ENCODE assay signal across 20 mouse cellular contexts in the genomic region with DNA sequence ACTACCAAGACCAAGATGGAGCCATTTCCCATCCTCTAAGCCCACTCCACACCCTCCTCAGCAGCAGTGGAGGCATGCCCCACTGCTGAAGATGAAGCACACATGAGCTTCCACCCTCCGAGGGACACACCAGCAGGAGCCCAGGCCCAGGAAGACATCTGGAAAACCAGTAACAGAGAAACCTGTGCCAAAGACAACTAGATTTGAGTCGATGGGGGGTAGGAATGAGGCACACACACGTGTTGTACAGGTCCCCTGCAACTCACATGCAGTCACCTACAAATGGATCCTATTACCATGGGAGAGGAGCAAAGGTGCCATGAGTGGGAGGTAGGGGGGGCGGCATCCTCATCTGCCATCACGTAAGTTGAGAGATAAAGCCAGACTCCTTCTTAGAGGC. TPM values are rescaled to one million over a fixed set of nuclear protein-coding genes. Genes with fewer than 3 reads are reported as not detected.
A peak's percentile ranks its signal among the peaks of the same experiment; 100 is the strongest.
DNase-seq lines count a peak whose midpoint lies in the region; ATAC-seq and TF ChIP-seq lines count a peak whose summit lies in the region.
"Had no signal": no experiment of that assay in that cellular context is flagged by ENCODE, and none has a peak within 500 bp of the region (broad histone marks: within the 10 kb centered on the region; RNA-seq: fewer than 3 reads in every experiment).

No protein-coding gene starts in this region.

- 26% methylated on average over 5 of the region's 5 CpGs for WGBS in heart, adult 2 months
- 61% methylated on average over 5 of the region's 5 CpGs for WGBS in kidney, embryonic 16.5 days
- WGBS in embryonic facial prominence, embryonic 10.5 days, result 74% methylated on average over 5 of the region's 5 CpGs
- WGBS in forebrain, embryonic 15.5 days, result 59% methylated on average over 5 of the region's 5 CpGs

- in situ Hi-C loops in CH12.LX (cut with MboI; ENCODE audit: low pct_ligation_motif_present, low pct_unique_long_range_greater_than_20kb, low sequenced_read_pairs), result no loop called here

- no peak for TF ChIP-seq RAD21 in CH12.LX (IDR thresholded peaks at IDR 0.05; ENCODE audit: low read depth, low read length)

- H3K4me1 ChIP-seq in heart, adult 2 months (ENCODE audit: control insufficient read depth, insufficient read depth, low read length), result peaks cover 67% of the 10 kb centered on the region
- H3K4me1 ChIP-seq in kidney, embryonic 16.5 days (ENCODE audit: insufficient read depth, low read length), result peaks cover 60% of the 10 kb centered on the region
- H3K4me1 ChIP-seq in CH12.LX (ENCODE audit: control insufficient read depth in 1 of 2, insufficient read depth in 2 of 2), result peaks cover 29 to 71% of the 10 kb centered on the region in 2 experiments
- H3K4me1 ChIP-seq in embryonic facial prominence, embryonic 10.5 days, result peaks cover 65% of the 10 kb centered on the region
- H3K4me1 ChIP-seq in forebrain, embryonic 15.5 days, result peaks cover 53% of the 10 kb centered on the region

- peak overlapping the region; percentile 97 for H3K27ac ChIP-seq in heart, adult 2 months
- H3K27ac ChIP-seq in kidney, embryonic 16.5 days (ENCODE audit: low read length), result peak overlapping the region; percentile 29; the same call in 1 of the 2 replicates
- peak overlapping the region; percentile 100 for H3K27ac ChIP-seq in CH12.LX (ENCODE audit: insufficient read depth, low read depth)
- 0 out of 2 replicates have a peak overlapping the region, but pooled peaks have one; percentile 19 for H3K27ac ChIP-seq in embryonic facial prominence, embryonic 10.5 days (replicated peaks)
- H3K27ac ChIP-seq in forebrain, embryonic 15.5 days (replicated peaks), result no peak overlapping the region
- H3K27ac ChIP-seq: forebrain, embryonic 13.5 days had no signal

- no peak for TF ChIP-seq POLR2A in heart, adult 2 months (IDR thresholded peaks at IDR 0.05; ENCODE audit: insufficient read depth, low read depth, low read length)
- TF ChIP-seq POLR2A in CH12.LX (IDR thresholded peaks at IDR 0.05; ENCODE audit: low read depth, low read length), result no peak

- no peaks in the 10 kb centered on the region for H3K9me3 ChIP-seq in kidney, embryonic 16.5 days (ENCODE audit: low read length)
- no peaks in the 10 kb centered on the region for H3K9me3 ChIP-seq in CH12.LX (replicated peaks; ENCODE audit: low read length)
- H3K9me3 ChIP-seq in embryonic facial prominence, embryonic 10.5 days, result no peaks in the 10 kb centered on the region
- no peaks in the 10 kb centered on the region for H3K9me3 ChIP-seq in forebrain, embryonic 15.5 days
- H3K9me3 ChIP-seq: forebrain, embryonic 13.5 days; hindbrain, embryonic 12.5 days; limb, embryonic 12.5 days; neural tube, embryonic 13.5 days had no signal

- H3K36me3 ChIP-seq in heart, adult 2 months (ENCODE audit: control insufficient read depth, insufficient read depth, low read length), result peaks cover 42% of the 10 kb centered on the region
- H3K36me3 ChIP-seq in kidney, embryonic 16.5 days (ENCODE audit: insufficient read depth, low read length), result no peaks in the 10 kb centered on the region
- no peaks in the 10 kb centered on the region for H3K36me3 ChIP-seq in CH12.LX (replicated peaks in 1 of 2; ENCODE audit: control insufficient read depth in 1 of 2, insufficient read depth in 1 of 2, low read length in 1 of 2)
- no peaks in the 10 kb centered on the region for H3K36me3 ChIP-seq in embryonic facial prominence, embryonic 10.5 days (replicated peaks)
- H3K36me3 ChIP-seq in forebrain, embryonic 15.5 days, result no peaks in the 10 kb centered on the region
- H3K36me3 ChIP-seq: hindbrain, embryonic 12.5 days; limb, embryonic 12.5 days; neural tube, embryonic 13.5 days had no signal

- 0 out of 2 replicates have a peak, but pooled peaks have one; percentile 57 for TF ChIP-seq EP300 in heart, adult 2 months (IDR thresholded peaks at IDR 0.05; ENCODE audit: insufficient read depth, low read depth, low read length)
- no peak for TF ChIP-seq EP300 in CH12.LX (IDR thresholded peaks at IDR 0.05; ENCODE audit: low read length)

- TF ChIP-seq CTCF in heart, adult 2 months (IDR thresholded peaks at IDR 0.05), result no peak
- TF ChIP-seq CTCF in CH12.LX (conservative IDR thresholded peaks at IDR 0.05 in 1 of 2, IDR thresholded peaks at IDR 0.05 in 1 of 2; ENCODE audit: low read depth in 2 of 2, low read length in 2 of 2), result no peak

- no peak overlapping the region for H3K4me3 ChIP-seq in heart, adult 2 months
- no peak overlapping the region for H3K4me3 ChIP-seq in kidney, embryonic 16.5 days (ENCODE audit: low read length)
- H3K4me3 ChIP-seq in CH12.LX (replicated peaks in 1 of 3; ENCODE audit: low read depth in 2 of 3, low read length in 2 of 3, poor library complexity in 1 of 3), result peak overlapping the region in 1 of 3 experiments; percentile 1
- no peak overlapping the region for H3K4me3 ChIP-seq in embryonic facial prominence, embryonic 10.5 days
- no peak overlapping the region for H3K4me3 ChIP-seq in forebrain, embryonic 15.5 days
- H3K4me3 ChIP-seq: forebrain, embryonic 13.5 days; hindbrain, embryonic 12.5 days; limb, embryonic 12.5 days; neural tube, embryonic 13.5 days had no signal

- ATAC-seq in kidney, embryonic 16.5 days (ENCODE audit: low FRiP score, low TSS enrichment), result no peak
- ATAC-seq in forebrain, embryonic 15.5 days (replicated peaks), result no peak
- ATAC-seq: forebrain, embryonic 13.5 days; midbrain, embryonic 16.5 days had no signal

- dilution Hi-C loops in CH12.LX (cut with MboI; ENCODE audit: extremely low pct_ligation_motif_present, extremely low pct_unique_long_range_greater_than_20kb, low sequenced_read_pairs), result no loop called here

- no peak for DNase-seq in heart, adult 2 months
- DNase-seq in heart, adult 18-20 months, result no peak
- DNase-seq in kidney, adult 18-20 months, result no peak
- no peak for DNase-seq in CH12.LX (ENCODE audit: extremely low read depth)
- no peak for DNase-seq in embryonic facial prominence, embryonic 10.5 days (ENCODE audit: low spot score)
- no peak for DNase-seq in thymus, postnatal 36 days
- DNase-seq: cerebellum, adult 9-11 months; gastrocnemius, postnatal 10 days; retina, postnatal 1 day; thymus, adult 18-20 months had no signal

- intact Hi-C loops in heart, adult 2 months (cut with DNase I), result no loop called here

- no peak overlapping the region for H3K4me2 ChIP-seq in kidney, embryonic 16.5 days (replicated peaks; ENCODE audit: low read depth, low read length)
- peak overlapping the region; percentile 52; the same call in 1 of the 2 replicates for H3K4me2 ChIP-seq in CH12.LX (ENCODE audit: insufficient read depth, low read depth, poor library complexity, severe bottlenecking)
- H3K4me2 ChIP-seq in forebrain, embryonic 15.5 days (replicated peaks), result no peak overlapping the region
- H3K4me2 ChIP-seq: forebrain, embryonic 13.5 days; hindbrain, embryonic 12.5 days; limb, embryonic 12.5 days; neural tube, embryonic 13.5 days had no signal

- no peaks in the 10 kb centered on the region for H3K27me3 ChIP-seq in heart, adult 2 months (ENCODE audit: control insufficient read depth, insufficient read depth, low read length)
- no peaks in the 10 kb centered on the region for H3K27me3 ChIP-seq in kidney, embryonic 16.5 days (ENCODE audit: insufficient read depth, low read length)
- H3K27me3 ChIP-seq in CH12.LX (replicated peaks), result no peaks in the 10 kb centered on the region
- H3K27me3 ChIP-seq in embryonic facial prominence, embryonic 10.5 days (replicated peaks; ENCODE audit: low read depth, poor library complexity, severe bottlenecking), result no peaks in the 10 kb centered on the region
- H3K27me3 ChIP-seq in forebrain, embryonic 15.5 days, result no peaks in the 10 kb centered on the region
- H3K27me3 ChIP-seq: forebrain, embryonic 13.5 days; hindbrain, embryonic 12.5 days; limb, embryonic 12.5 days; neural tube, embryonic 13.5 days had no signal

- H3K79me2 ChIP-seq in heart, adult 2 months (replicated peaks; ENCODE audit: control insufficient read depth, insufficient read depth, low read length), result peaks cover 4% of the 10 kb centered on the region
- peaks cover 8% of the 10 kb centered on the region for H3K79me2 ChIP-seq in CH12.LX (replicated peaks; ENCODE audit: control insufficient read depth, extremely low read depth, insufficient read depth, poor library complexity, severe bottlenecking)

- H3K9ac ChIP-seq in heart, adult 2 months (ENCODE audit: low read depth, low read length), result peak overlapping the region; percentile 39; the same call in 1 of the 2 replicates
- no peak overlapping the region for H3K9ac ChIP-seq in kidney, embryonic 16.5 days (replicated peaks; ENCODE audit: low read length)
- peak overlapping the region; percentile 40; the same call in 1 of the 2 replicates for H3K9ac ChIP-seq in CH12.LX (ENCODE audit: insufficient read depth, low read depth)
- H3K9ac ChIP-seq in forebrain, embryonic 15.5 days (replicated peaks), result no peak overlapping the region
- H3K9ac ChIP-seq: forebrain, embryonic 13.5 days; hindbrain, embryonic 12.5 days; limb, embryonic 12.5 days; neural tube, embryonic 13.5 days had no signal

TF ChIP-seq in CH12.LX, 34 proteins besides CTCF, POLR2A, EP300 and RAD21 (continues in another document):
- TF ChIP-seq KAT2A (IDR thresholded peaks at IDR 0.05; ENCODE audit: insufficient replicate concordance, low read length) (no peak), TCF12 (IDR thresholded peaks at IDR 0.05; ENCODE audit: low read depth, low read length) (no peak), BHLHE40 (IDR thresholded peaks at IDR 0.05; ENCODE audit: low read depth, low read length) (peak; percentile 39), MAFK (IDR thresholded peaks at IDR 0.05; ENCODE audit: insufficient replicate concordance, low read length) (no peak)

RNA-seq across cellular contexts. Expression of a gene that starts 6.4 kb away (rescaled TPM):
- total RNA-seq in heart, adult 2 months (2021), result not detected
- polyA plus RNA-seq in heart, adult 2 months (2012; rRNA removed), result not detected in 2 replicates
- not detected for total RNA-seq in heart, adult 18-20 months (2021)
- polyA plus RNA-seq in kidney, embryonic 16.5 days (2015; fragmentation: Nextera tagmentation; extraction: Ambion mirVana), result not detected in 2 replicates
- total RNA-seq in CH12.LX (2012; rRNA removed) (not detected in 2 replicates), CH12.LX (2014; rRNA removed) (not detected in 2 replicates)
- not detected in 2 replicates for polyA plus RNA-seq in CH12.LX (2012; ENCODE audit: insufficient read length, low read depth)
- not detected in 2 replicates for polyA plus RNA-seq in embryonic facial prominence, embryonic 10.5 days (2016; fragmentation: Nextera tagmentation; extraction: Ambion mirVana)
- 0.31 and 0.39 TPM in 2 replicates for polyA plus RNA-seq in forebrain, embryonic 15.5 days (2015; fragmentation: Nextera tagmentation; extraction: Ambion mirVana)
- total RNA-seq: gastrocnemius, postnatal 10 days; layer of hippocampus, postnatal 25 days had no signal
- polyA plus RNA-seq: brain, embryonic 14.5 days; embryonic facial prominence, embryonic 11.5 days; limb, embryonic 12.5 days; midbrain, embryonic 16.5 days had no signal

RNA-seq across cellular contexts. Expression of a gene that starts 28.5 kb away (rescaled TPM):
- 10 to 100 TPM; 50.0 to 54.6 TPM for total RNA-seq in heart, adult 2 months (2021)
- 21.6 and 24.6 TPM in 2 replicates for polyA plus RNA-seq in heart, adult 2 months (2012; rRNA removed)
- 10 to 100 TPM; 42.9 to 59.3 TPM for total RNA-seq in heart, adult 18-20 months (2021)
- 23.2 and 23.7 TPM in 2 replicates for polyA plus RNA-seq in kidney, embryonic 16.5 days (2015; fragmentation: Nextera tagmentation; extraction: Ambion mirVana)
- total RNA-seq in CH12.LX (2012; rRNA removed), result 5.7 and 9.7 TPM in 2 replicates
- total RNA-seq in CH12.LX (2014; rRNA removed), result 1.2 and 1.7 TPM in 2 replicates
- polyA plus RNA-seq in CH12.LX (2012; ENCODE audit: insufficient read length, low read depth), result 3.7 TPM in 2 replicates
- 22.1 and 23.9 TPM in 2 replicates for polyA plus RNA-seq in embryonic facial prominence, embryonic 10.5 days (2016; fragmentation: Nextera tagmentation; extraction: Ambion mirVana)
- polyA plus RNA-seq in forebrain, embryonic 15.5 days (2015; fragmentation: Nextera tagmentation; extraction: Ambion mirVana), result 34.7 and 34.8 TPM in 2 replicates

Comparison
In these comparisons a context has a peak if more than half of its experiments do, and no peak if none do; other contexts are left out.
1. H3K9ac ChIP-seq: peak in heart, adult 2 months (single experiment) and CH12.LX (single experiment); none in kidney, embryonic 16.5 days (single experiment) and forebrain, embryonic 15.5 days (single experiment).